Mouse (Mus musculus) urinary bladder, postnatal 36 days (tissue): ENCODE measurements at regions not wholly inside any gene's neighbourhood (a gene's known extent, or its start where the extent isn't known, plus 50 kb on each side); places are given as distances from the start of the nearest gene placed in this dataset.
A peak's percentile ranks its signal among the peaks of the same experiment; 100 is the strongest.

ENCODE experiments used
- DNase-seq, 2 experiments: peaks; one replicate each; pipeline ENCODE4 v3.0.0; 2022; ENCODE audit warnings: low spot score in 2 of 2, mixed read lengths in 1 of 2

- DNase-seq = no peak
These were observed 745.9 kb downstream of the Tmem182 start for GRCm38 (mm10) chr1:41551271-41551670.

GRCm38 (mm10) chr1:41555607-41556006, 750.2 kb downstream of the Tmem182 start:
- DNase-seq = peak; percentile 18 to 38

DNA sequence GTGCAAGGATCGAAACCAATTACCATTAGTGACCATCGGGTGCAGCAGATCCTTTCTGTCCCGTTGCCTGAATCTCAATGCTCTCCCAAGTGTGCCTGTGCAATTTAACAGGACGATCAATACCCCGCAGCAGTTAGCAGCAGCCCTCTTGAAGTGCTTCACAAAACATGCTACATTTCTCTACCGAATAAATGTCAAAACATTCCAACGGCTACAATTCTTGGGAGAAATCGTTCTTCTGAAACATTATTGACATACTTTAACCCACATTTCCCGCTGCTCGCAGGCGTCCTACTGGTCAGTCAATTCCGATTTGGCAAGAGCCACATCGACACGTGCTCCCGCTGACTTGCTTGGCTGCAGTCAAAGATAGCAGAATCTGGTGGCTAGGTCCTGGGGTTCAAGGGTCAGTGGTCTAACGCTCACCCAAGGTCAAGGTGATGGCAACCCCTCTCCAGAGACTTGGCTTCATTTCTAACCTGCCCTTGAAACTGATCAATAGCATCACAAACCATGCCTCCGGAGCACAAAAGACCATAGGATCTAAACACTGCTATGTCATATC, 753.8 kb downstream of the Tmem182 start:
- DNase-seq = no peak

- DNase-seq = no peak
These were observed 754.6 kb downstream of the Tmem182 start for GRCm38 (mm10) chr1:41559991-41560390.

DNA sequence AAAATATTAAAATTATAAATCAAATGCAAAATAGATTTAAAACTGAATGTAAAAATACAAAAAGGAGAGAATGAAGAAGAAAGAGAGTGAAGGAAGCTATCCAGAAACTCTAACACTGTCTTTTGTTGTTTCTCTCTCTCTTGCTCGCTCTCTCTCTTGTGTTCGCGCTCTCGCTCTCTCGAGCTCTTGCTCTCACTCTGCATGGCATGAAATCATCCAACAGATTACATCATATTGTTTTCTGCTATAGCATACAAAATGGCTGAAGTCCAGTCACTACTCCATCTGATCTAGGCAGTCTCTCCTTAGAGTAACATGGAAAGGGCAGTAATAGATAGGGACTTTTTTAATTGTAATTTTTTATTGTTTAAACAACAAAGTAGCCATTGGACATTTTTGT, 798.1 kb downstream of the Tmem182 start:
- DNase-seq = no peak

DNA sequence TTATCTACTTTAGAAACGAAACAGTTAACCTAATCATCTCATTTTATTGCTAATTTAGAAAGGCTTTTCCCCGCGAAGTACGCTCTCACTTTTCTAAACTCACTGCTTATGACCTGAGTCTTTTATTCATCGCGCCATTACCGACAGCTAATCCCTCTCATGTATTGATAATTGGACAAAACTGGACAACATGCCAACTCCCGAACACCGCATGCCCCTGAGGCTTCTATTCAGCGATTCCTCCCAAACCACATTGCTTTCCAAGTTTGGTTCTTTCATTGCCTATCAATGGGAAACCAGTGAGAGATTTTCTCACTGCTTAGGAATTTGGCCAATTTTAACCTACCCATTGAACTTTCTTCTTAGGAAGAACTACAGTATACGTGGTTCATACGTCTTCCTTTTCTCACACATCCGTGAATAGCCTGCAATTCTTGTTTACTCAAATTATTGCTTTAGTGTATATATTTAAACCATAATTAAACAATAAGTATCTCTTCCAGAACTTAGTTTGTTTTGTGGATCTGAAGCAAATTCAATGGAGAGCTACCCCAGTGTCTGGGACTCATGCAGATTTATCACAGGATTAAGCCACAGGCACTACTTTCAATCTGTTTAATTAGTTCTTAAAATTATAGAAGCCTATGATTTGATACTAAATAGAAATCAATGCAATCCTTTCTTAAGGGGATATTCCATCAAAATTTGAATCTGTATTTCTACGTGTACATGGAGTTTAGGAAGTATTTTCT, 799.8 kb downstream of the Tmem182 start:
- DNase-seq = no peak

DNA sequence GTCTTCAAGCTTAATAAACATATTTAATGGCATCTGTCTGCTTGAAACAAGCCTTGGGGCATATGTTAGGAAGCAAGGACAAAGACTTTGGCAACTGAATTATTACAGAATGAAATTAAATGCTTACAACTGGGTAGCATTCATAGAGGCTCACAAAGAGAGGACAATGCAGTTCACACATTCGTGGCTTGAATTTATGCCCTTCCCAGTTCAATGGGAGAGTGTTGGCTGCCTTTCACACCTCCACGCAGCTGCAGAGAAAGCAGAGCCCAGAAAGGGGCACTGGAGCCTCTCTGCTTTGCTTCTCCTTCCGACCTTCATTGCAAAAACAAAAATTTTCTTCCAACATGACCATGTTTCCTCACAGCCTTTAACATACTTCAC, 800.3 kb downstream of the Tmem182 start:
- no peak for DNase-seq

GRCm38 (mm10) chr1:41610783-41611182, 805.4 kb downstream of the Tmem182 start:
- no peak for DNase-seq

- no peak for DNase-seq
These were observed 846.4 kb downstream of the Tmem182 start for GRCm38 (mm10) chr1:41651804-41652203.

GRCm38 (mm10) chr1:41652210-41652609, 846.8 kb downstream of the Tmem182 start:
- no peak for DNase-seq

- peak in 1 of 2 experiments; percentile 51 for DNase-seq
These were observed 847.4 kb downstream of the Tmem182 start for GRCm38 (mm10) chr1:41652646-41653427.

DNA sequence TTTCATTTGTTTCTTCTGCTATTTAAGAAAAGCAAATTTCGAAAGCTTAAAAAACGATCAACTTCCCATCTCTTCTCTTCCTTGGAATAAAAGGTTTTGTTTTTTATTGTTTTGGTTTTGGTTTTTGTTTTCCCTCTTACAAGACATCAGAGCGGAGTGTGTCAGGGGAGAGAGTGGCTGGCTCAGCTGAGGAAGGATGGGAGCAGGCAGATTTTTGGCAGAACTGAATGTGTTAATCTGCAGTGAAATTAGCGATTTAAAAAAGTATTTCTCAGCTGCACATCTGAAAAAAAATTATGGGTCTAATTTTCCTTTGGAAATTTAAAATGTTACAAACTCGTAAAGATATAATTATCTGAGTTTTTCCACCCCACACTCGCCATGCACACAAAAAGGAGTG, 868.7 kb downstream of the Tmem182 start:
- no peak for DNase-seq

DNA sequence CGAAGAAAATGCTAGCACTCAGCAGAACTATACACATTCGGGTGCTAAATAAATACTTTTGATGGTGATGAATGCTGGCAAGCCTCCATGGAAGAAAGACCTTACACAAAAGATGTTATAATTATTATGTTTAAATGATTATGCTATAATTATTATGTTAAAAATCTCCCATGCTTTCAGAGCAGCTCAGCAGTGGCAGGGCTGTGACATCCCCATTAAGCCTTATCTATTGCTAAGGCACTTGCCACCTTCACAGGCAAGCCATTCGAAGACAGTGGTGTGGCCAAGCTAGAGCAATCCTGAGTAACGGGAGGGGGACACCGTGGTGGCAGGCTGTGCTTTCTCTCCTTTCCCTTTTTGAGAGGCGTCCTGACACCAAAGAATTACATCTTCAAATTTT, 869.9 kb downstream of the Tmem182 start:
- DNase-seq = no peak

DNA sequence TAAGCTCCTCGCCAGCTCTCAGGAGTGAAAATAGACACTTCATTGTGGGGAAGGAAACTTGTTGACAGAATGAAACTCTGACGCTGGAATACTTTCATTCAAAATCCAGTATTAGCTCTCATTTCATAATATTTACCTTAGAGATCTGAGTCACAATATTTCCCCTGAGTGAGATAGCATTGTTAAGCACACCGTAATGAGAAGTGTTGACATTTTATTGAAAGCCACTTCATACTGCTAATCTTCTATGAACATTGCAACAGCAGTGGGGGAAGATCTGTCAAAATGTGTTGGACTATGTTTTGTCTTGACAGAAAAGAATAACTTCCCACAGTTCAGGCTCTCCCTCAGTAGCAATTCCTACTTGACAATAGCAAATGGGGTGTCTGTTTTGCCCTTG, 900.3 kb downstream of the Tmem182 start:
- no peak for DNase-seq

DNA sequence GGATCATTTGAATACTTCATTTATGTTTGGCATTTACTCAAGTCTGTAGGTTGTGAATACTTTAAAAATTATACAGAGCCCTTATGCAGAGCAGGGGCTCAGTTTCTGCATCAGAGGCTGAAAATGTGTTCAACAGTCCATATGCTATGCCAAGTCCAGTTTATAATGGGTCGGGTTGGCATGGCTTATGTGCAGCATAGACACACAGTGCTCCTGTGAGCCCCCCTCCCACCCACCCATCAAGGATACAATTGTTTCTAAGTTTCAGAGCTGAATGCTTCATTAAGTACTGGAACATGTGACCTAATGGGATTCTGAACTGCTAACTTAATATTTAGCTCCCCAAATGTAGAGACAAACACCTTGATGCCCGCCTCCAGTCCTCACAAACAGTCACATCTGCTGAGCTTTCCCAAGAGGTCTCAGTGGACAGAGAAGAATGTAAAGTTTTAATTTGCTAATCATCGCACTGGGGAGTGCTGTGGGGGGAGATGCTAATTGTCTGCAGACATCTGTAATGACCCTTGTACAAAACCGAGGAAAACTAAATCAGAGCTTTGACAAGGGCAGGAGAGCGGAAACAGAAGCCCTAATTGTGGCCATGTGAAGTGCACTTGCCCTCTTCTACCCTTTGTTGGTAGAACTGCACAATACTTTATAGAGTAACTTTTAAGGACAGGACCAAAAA, 937.4 kb downstream of the Tmem182 start:
- no peak for DNase-seq

DNA sequence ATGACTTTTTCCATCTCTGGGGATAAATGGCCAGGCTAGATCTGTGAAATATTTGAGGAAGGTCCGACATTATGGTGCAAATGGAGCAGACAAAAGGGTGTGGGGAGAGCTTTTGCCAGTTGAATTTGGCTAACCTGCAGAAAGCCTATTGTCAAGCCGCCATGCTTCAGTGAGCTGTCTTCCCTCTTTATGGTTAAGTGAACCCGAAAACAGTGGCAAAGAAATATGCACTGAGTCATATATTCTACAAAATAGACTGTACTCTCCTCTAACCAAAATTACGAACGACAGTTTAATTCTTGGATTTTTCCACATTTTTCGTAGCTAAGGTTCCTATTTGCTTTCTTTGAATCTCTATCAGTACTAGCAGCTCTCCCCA, 937.9 kb downstream of the Tmem182 start:
- no peak for DNase-seq

GRCm38 (mm10) chr1:41744531-41744930, 939.1 kb downstream of the Tmem182 start:
- no peak for DNase-seq

DNA sequence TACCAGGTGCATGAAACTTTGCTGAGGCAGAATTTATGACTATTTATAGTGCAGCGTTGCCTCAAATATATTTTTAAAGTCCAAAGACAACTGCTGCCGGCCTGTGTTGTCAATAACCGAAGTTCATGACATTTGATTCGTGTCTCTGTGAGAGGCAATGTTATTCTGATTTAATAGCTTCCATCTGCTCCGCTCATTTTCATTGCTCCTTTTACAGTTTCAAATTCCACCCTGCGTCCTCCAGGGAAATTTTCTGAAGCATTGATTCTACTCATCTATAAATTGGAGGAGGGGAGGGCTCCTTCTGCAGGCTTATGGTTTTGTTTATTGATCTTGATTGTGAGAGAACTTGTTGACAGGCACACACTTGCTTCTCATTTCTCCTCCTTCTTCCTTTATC, 936.2 kb upstream of the Pou3f3 start:
- no peak for DNase-seq
